Mouse (Mus musculus) heart, postnatal 0 days (tissue): ENCODE measurements at regions not wholly inside any gene's neighbourhood (a gene's known extent, or its start where the extent isn't known, plus 50 kb on each side); places are given as distances from the start of the nearest gene placed in this dataset.

Experiments used
- CTCF ChIP-seq: IDR thresholded peaks from 2 replicates; pipeline ENCODE4 v1.5.1; 2016; ENCODE audit warnings: antibody characterized with exemption, control low read depth, low read depth
- EP300 ChIP-seq: IDR thresholded peaks from 2 replicates; pipeline ENCODE4 v1.6.1; 2016; ENCODE audit warnings: antibody characterized with exemption, low read depth

- TF ChIP-seq CTCF (no peak), EP300 (no peak)
Observed at GRCm38 (mm10) chr3:116180341-116180885, 50.9 kb upstream of the Vcam1 start.
